Mouse (Mus musculus): ENCODE results near the gene Selenom.

Selenom gene

DNA sequence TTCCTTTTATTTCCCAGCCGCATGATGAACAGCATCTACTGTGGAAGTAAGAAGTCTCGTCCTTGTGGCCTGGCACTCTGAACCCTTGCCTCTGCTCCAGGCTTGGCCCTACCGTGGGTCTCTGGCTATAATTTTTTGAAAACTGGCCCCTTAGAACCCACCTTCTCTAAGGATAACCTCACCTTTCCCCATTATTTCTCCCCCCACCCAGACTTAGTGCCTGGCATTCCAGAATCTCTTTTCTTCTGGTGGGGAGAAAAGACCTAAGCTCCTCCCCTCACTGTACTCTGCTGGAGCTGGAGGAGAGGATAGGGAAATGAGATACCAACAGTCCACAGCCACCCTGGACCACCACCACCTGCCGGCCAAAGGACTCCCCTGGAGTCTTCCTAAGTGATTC is 732 bp downstream of the Selenom start:
- DNase-seq = no peak

DNA sequence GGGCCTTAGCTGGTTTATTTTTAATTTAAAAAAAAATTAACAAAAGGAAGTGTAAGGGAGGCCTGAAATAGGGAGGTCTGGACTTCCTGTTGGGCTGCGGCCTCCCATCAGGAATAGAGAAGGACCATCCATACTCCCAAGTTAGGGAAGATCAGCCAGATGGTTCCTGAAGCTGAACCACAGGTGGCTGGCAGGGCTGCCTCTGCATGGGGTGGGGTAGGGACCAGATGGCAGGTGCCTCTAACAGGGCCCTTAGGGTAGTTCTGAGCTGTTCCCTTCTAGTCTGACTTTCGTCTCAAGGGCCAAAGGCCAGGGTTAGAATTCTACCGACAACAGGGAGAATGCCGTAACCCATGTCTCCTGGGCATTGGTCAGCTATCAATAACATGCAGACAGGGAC is 1.2 kb downstream of the Selenom start:
- DNase-seq = peak; percentile 95

DNA sequence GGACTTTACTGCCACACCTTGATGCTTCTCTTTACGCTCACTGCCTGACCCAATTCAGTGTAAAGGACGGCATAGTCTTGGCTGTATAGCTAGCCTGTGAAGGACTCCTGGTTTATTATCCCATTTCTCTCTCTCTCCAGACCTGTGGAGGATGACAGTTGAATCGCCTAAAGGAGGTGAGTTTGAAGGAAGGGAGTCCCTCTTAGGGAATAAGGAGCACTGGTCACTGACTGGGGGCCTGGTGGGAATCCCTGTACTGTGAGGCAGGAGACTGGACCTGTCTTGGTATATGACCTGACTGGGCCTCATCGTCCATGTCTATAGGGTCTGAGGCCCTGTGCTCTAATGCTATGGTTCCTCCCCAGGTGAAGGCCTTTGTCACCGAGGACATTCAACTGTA is 1.6 kb downstream of the Selenom start:
- peak; percentile 93 for DNase-seq

DNA sequence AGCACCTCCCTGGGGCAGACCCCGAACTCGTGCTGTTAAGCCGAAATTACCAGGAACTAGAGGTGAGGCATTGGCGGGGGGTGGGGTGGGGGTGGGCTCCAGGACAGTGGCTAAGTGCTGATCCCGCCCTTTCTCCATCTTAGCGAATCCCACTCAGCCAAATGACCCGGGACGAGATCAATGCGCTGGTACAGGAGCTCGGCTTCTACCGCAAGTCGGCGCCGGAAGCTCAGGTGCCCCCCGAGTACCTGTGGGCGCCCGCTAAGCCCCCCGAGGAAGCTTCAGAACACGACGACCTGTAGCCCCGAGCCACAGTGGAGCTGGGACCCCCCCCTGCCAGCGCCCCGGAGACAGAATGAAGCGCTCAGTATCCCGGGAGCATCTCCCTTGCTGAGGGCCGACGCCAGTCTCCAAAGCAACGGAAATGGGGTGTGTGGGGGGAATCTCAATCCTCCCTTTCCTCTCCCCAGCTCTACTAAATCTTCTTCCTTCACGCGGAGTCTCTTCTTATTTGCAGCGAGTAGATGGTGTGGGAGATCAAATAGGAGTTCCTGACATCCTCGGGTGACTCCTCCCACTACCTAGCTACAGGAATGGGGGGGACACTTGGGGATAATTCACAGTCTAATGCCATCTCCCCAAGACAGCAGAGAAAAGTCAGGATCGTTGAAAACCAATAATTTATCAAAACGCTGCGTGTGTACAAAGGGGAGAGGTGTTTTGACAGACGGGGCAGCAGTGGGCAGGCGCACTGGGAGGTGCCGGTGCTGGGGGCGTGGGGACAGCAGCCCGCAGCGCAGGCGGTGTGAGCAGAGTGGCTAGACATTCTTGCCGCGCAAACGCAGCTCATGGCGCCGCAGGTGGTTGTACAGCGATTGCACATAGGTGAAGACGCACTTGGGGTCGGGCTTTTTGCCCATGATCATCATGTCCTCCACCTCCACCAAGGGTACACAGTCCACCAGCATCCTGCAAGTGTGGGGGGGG is 2.7 kb downstream of the Selenom start:
- DNase-seq = peak; percentile 94

DNA sequence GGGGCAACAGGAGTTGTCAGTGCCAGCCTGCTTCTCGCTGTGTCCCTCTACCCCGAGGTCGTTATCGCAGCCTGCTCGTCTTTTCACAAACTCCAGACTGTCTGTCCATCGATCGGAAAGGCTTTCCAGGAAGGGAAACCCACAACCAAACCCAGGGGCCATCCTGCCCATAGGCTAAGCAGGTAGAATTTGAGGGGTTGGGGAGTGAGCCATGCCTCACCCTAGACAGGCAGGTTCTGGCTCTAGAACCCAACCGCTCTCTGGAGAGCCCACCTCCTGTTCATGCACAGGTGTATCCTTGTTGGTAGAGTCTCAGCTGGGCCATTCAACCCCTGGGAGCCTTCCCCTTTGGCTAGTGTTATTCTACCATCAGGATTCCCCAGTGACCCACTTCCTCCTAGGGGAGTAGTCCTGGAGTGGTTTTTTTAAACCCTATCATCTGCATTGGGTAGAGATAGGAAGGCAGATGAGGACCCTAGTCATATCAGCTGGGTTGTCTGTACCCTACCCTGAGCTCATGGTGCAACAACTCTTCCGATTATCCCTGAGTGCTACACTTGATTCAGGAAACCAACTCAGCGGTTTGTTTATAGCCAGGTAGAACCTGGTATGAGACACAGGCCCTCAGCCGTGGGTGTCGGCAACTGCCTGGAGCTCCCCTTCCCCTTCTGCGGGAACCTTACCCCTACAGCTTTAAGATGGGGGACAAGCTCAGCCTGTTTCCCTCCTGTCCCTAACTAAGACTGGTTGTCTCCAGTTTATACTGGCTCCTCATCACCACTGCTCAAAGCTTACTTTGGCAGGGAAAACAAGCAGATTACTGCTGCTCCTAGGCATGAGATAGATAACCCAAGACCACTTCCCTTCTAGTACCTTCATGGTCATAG is 3.6 kb downstream of the Selenom start:
- DNase-seq = peak; percentile 95

DNA sequence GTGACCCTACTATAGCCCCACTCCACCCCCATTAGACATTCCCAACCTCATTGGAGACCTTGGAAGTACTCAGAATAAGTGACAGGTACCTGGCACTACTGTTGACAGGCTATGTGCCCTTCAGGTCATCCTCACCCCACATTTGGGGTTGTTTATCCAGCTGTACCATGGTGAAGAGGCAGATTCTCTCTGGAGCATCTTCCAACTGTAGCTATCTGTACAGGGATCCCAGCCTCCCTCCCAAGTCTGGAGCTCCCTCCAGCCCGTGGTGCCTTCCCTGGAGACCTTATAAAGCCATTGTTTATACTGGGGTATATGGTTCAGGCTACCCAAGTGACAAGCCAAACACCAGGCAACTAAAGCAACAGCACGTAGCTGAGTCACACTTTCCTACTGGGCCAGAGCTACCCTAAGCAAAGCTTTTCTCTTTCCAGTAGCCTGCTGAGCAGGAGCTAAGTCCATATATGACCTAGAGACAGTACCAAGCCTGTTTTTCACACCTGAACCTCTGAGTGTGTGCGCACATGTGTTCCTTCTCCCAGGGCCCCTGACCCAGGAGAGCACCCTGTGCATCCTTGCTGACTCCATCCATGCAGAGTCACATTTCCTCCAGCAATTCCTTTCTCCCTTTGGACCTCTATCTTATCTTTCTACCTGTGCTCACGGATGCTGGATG is 4.7 kb downstream of the Selenom start:
- peak; percentile 92 for DNase-seq

DNA sequence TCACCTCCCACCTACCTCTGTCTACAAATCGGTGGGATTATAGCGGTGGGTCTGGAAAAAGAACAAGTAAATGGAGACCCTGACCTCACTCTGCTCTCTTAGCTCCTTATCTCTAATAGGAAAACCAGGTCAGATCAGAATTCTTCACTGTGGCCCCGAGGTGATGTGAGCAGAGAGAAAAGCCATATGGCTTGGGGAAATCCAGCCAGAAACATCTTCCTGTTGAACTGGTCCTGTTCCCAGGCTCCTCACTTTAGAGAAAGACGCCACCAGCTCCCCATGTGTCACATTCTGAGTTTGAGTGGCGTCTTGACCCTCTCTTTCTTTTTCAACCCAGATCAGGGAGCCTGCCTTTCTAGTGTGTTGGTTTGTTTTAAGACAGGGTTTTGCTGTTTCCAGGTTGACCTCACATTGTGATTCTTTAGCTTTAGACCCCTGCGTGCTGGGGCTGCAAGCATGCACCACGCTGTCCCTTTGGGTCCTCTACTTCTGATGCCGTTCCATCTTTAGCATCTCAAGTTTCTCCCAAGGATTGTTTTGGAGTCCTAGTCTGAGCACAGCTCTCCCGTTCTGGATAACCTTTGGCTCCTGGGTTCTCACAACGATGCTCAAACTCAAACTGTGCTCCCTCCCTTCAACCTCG is 5.4 kb downstream of the Selenom start:
- peak; percentile 88 for DNase-seq

DNA sequence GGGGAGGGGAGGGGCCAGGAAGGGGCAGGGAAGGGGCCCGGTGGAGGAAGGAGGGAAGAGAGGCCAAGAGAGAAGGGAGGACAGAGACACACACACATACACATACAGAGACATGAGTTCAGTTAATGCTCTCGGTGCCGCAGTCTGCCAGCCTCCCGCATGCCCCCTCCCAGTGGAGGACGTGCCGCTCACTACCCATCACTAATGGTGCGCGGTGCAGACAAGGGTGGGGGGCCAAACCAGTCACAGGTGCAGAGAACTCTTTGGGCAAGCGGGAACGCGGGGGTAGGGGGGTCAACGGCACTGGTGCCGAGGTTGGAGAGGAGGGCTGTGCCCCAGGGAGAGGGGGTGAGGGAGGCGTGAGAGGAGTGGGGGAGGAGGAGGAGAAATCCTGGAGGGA is 6.4 kb downstream of the Selenom start:
- peak; percentile 93 for DNase-seq

DNA sequence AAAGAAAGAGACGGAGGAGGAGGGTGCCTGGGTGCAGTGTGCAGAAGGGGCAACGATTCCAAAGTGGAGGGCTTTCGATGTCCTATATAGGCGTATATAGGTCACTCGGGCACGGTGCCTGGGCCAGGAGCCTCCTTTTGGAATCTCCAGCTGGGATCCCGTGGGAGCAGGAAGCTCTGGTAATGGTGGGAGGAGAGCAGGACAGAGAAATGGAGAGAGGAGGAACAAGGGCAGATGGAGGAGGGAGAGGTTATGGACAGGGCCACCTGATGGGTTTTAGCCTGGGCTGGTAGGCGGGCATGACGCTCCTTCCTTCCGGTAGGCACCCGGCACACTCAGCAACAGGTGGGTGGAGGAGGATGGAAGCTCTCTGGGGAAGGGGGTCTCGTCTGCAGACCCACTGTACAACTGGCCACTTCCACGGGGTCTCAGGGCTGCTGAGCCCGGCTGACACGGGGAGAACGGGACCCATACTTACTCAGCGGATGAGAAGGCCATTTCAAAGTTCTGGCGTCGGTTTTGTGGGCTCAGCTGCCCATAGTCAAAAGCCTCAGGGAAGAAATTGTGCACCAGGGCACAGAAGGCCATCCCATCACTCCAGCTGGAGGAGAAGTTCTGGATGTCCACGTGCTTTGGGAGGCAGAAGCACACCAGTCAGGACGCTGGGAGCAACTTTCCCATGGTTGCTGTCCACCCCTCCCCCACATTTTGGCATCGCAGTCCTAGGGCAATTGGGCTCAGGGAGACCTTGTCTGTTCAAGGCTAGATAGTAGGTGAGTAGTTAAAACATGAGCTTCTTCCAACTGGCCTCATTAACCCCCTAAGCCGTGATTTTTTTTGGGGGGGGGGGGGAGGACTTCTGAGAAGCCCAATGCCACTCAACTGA is 7.1 kb downstream of the Selenom start:
- DNase-seq = peak; percentile 92

DNA sequence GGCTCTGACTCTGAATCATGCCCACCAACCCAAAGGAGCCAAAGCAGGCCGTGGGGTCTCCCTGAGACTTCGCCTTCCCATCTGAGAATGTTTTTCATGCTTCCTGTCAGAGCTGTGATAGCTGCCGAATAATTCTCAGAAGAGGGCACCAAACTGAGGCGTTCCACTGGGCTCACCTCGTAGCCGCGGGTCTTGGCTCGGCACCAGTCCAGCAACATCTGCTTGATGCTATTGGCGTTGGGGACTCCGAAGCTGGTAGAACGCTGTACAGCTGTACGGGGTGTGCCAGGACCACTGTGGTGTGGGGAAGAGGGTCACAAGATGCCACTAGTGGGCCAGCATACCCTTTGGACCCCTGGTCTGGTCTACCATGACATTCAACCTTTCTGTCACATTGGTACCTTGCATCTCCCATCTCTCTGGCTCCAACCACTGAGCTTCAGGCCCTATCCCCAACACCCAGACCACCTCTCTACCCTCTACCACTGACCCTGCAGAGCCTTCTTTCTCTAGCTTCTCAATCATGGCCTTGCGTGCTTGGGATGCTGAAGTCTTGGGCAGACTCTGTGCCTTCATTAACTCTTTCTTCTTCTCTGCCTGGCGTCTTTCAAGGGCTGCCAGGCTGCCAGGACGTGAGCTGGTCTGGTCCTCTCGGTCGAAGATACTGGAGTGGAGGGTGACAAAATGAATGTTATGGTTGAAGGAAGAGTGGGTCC is 8.0 kb downstream of the Selenom start:
- no peak for DNase-seq

DNA sequence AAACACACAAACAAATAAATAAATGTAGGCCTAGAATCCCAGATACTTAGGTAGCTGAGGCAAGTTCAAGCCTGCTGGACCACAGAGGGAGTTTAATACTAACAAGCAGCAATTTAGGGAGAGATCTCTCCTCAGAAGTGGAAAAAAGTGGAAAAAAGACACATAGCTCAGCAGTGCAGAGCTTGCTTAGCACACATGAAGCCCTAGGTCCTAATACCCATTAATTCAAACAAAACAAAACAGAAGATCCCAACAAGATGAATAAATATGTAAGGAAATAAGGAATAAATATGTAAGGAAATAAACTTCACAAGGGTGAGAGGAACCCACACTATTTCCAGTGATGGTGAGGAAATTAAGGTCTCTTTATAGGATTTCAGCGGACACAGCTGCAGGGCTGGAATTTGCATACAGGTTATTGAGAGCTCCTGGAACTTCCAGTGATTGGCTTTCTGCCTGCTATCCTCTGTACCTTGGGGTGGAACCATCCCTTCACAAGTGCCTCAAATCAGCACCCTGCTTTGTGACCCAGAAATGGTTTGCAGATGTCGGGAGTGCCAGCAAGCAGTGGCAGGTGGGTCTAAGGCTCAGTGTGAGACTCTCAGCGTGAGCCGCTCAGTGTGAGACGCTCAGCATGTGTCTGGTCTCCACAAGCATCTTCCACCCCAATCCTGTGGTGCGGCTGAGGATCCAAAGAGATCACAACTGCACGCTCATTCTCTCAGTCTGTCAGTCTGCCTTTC is 9.5 kb downstream of the Selenom start:
- DNase-seq = no peak

DNA sequence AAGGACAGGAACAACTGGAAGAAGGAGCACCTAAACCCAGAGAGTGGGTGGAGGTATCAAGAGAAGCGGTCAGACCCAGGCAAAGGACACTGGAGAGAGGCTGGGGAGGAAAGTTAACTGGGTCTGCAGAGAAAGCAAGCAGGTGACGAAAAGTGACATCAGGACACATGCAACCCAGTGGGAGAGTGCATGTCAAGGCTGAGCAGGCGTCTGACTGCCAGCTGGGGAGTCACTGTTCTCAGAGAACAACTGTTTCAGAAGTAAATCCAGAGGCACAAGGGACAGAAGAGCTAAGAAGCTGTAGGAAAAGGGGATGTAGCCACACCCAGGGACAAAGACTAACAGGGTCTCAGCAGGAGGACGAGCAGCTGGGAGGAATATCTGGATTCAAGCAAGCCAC is 11.1 kb downstream of the Selenom start:
- DNase-seq = no peak

DNA sequence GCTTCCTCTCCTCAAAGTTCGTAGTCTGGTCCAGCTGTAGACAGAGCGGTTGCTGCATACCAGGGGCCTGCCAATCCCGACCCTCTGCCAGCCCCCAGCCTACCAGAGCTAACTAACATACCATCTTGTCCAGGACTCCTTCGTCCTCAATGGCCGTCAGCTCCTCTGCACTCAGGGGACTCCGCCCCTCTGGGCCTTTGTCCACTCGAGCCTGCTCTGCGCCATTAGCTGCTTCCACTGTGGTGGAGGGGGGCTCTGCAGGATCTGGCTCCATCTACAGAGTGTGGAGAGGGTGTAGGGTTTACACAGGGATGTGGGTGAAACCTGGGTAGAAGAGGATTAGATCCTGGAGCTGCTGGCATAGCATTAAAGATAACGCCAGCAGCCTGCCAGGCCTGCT is 11.7 kb downstream of the Selenom start:
- peak; percentile 94 for DNase-seq

DNA sequence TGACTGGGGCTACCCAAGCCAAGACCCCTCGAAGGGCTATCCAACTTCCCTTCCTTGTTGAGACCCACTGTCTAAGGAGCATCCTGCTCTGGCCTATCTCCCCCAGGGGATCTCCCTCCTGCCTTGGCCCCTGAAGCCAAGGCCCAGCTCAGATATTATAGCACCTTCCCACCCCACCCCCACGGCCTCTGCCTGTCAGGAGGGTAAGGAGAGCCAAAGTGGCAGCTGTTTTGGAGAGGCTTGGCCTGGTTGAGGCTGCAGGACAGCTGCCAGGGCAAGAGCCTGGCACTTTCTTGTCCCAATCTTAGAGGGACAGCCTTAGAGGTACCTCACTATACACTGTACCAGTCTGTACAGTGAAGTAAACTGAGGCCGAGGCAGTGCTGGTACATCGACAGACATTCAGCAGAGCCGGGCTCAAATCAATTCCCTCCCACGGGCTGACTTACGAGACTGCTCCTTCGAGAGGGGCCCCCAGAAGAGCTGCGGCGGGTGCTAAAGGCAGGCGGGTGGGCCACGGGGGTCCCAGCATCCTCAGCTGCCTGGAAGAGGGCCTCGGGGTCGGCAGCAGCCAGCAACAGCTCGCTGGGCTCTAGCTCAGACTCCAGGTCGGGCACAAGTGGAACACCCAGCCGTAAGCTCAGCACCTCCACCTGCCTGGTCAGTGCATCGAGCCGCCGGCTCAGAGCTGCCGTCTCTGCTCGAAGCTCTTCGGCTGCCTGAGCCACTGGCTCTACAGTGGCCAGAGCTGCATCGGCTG is 12.7 kb downstream of the Selenom start:
- DNase-seq = peak; percentile 95

DNA sequence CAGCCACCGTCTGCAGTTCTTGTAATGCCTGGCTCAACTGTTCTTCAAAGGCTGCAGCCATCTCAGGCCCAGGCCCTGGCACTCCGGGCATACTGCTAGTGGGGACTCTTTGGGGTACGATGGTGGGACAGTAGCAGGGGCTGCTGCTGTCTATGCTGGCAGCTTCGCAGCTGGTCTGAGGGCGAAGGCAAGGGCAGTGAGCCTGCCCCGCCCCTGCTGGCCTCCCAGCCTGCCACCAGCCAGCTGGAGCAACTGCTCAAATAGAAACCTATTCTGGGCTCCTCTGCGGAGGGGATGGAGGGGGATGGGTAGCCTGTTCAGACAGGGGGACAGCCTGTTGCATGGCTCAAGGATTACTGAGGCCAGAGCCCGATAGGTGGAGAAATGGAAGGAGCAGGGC is 13.3 kb downstream of the Selenom start:
- peak; percentile 97 for DNase-seq

DNA sequence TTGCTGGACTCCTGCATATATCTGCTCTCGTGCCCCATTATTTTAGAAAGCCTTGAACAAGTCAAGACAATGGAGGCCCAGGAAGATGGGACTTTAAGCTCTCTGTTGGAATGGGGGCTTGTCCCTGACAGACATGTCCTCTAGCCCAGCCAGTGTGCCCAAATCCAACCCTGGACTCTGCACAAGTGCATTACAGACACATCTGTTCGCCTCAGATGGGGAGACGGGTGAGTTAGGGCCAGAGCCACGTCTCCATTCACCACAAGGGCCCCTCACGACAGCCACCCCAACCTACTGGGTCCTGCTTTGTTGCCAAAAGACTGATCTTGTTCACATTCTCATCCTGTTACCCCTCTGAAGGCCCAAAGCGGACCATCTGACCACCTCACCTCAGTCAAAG is 13.7 kb downstream of the Selenom start:
- DNase-seq = peak; percentile 91

DNA sequence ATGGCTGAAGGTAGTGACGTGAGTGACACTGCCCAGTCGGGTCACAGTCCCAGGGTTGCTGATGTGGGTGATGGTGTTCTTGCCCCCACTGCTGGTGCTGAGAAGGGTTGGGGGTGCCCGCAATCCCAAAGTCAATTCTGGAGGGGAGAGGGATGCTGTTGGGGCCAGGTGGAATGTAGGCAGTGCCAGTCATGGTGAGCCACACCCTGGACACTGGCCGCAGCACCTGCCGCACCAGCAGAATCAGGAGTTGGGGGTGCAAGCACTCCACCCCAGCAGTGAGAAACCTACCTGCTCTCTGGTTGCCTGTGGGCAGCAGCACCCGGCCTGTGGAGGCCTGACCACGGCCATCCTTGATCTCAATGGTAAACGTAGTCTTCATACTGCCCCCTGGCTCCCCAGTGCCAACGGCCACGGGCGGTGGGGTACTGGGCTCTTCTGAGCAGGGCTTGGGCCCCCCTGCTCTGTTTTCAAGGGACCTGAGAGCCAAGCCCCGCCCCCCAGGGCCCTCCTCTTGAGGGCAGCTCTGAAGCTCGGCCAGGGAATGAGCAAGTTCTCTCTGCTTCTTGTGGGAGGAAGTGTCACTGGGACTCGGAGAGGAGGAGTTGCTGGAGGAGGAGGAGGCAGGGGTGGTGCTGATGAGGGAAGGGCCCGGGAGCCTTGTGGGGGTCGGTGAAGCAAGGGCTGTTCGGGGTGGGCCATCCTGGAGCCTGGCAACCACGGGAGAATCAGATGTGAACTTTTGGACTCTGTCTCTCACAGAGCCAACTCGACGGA is 15.2 kb downstream of the Selenom start:
- peak; percentile 92 for DNase-seq

DNA sequence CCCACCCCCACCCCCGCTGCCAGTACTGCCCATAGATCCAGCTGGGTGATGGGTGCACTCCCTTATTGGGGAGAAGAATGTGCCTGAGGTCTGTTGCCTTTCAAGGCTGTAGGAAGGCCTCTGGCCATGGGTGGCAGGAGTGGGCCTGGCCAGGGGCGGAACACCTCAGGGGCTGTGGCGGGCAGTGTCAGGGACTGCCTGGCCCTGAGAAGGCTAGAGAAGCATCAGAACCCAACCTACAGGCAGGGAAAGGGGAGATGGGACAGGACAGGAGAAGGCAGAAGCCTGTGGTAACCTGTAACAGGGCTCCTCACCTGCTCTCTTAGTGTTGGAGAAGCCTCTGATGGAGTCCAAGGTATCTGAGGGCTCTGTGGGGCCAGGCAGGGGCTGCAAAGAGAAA is 16.2 kb downstream of the Selenom start:
- DNase-seq = peak; percentile 91

DNA sequence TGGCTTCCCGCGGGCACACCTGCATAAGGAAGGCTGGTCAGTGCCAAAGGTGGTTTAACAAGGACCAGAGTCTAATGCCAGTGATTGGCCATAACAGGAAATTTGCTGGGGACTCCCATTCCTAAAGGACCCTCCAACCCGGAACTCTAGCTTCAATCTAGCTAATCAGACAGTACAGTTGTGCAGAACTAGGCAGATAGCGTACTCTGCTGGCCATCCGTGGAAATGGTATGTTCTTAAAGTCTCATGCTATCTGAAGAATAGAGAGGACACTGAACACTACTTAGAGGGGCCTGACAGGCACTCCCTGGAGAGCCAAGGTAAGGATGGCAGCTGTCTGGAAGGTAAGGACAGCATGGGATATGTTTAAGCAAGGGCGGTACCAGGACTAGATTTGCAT is 17.1 kb downstream of the Selenom start:
- no peak for DNase-seq
